Mouse (Mus musculus): ENCODE measurements around the gene Gm10073. TPM values are rescaled to one million over a fixed set of nuclear protein-coding genes. Genes with fewer than 3 reads are reported as not detected.
A peak's percentile ranks its signal among the peaks of the same experiment; 100 is the strongest.
"Not testable (repeated sequence)": the region's sequence is repeated elsewhere in the genome, so short reads cannot be mapped to it uniquely, and the experiment has no call there.

Gm10073 gene
- polyA plus RNA-seq, 1 experiment, result not detected

DNA sequence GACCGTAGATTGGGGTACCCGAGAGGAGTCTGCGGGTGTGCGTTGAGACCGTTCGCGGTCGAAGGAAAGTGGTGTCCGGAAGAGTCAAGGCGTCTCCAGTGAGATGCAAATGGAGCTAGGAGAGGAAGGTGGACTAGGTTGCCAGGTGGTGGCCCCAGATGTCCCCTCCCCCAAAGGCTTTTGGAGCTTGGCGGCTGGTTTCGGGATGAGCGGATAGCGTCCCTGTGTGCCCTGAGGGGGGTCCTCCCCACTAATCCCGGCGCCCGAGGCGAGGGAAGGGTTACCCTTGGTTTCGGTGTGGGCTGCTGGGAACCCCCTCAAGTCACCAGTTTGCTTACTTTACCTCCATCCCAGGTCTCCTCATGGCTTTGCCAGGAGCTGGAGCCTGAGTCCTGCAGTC lies 30.7 kb upstream of the Gm10073 start:
- Histone ChIP-seq H3K4me1 (ENCODE audit: control insufficient read depth, insufficient read depth, low read length) (peaks cover 12% of the 10 kb centered on the region), H3K4me3 (ENCODE audit: insufficient read depth, low read depth, low read length) (peak overlapping the region; percentile 40; the same call in 1 of the 2 replicates), H3K27ac (ENCODE audit: insufficient read depth, low read depth, low read length) (no peak overlapping the region)
- WGBS, result 3% methylated on average over 19 of the region's 19 CpGs
- TF ChIP-seq POLR2A (IDR thresholded peaks at IDR 0.05; ENCODE audit: insufficient read depth, low read depth, low read length), result no peak

DNA sequence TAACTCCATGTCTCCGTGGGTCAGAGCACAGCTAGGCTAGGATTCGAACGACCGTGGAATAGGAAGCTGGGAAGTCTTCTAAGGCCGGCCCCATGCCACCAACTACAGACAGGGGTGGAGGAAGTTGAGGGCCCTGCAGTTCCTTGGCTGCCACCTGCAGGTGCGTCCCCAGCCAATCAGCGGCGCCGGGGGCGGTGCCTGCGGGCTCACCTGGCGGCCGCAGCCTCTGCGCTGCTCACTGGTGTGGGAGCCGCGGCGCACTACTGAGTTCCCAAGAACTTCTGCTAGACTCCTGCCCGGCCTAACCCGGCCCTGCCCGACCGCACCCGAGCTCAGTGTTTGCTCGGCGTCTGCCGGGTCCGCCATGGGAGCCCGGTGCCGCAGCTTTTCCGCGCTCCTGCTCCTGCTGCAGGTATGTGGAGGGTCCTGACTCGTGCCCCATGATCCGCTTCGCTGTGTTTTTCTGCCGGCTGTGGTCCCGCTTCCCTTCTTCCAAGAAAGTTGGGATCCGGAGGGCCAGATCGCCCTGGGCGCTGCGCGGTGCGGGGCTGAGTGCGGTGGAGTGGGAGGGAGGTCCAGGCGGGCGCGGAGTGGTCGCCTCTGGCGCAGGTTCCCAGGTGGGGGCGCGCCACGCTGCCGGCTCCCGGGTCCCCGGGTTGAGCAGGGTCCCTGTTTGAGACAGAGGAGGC lies 30.0 kb upstream of the Gm10073 start, which contains the start of gene Cdh1:
Gene Cdh1, plus strand, starts transcription at position 221 of the 689 bp plus-strand sequence.
- H3K4me1 ChIP-seq (ENCODE audit: control insufficient read depth, insufficient read depth, low read length), result peaks cover 12% of the 10 kb centered on the region
- H3K4me3 ChIP-seq (ENCODE audit: insufficient read depth, low read depth, low read length), result peak within 1 kb of the TSS; percentile 40
- H3K27ac ChIP-seq (ENCODE audit: insufficient read depth, low read depth, low read length), result no peak within 1 kb of the TSS
- no peak for TF ChIP-seq POLR2A (IDR thresholded peaks at IDR 0.05; ENCODE audit: insufficient read depth, low read depth, low read length)
- TF ChIP-seq CTCF (IDR thresholded peaks at IDR 0.05; ENCODE audit: insufficient read depth, low read depth, low read length), result no peak
- 2% methylated on average over 53 of the region's 53 CpGs for WGBS

DNA sequence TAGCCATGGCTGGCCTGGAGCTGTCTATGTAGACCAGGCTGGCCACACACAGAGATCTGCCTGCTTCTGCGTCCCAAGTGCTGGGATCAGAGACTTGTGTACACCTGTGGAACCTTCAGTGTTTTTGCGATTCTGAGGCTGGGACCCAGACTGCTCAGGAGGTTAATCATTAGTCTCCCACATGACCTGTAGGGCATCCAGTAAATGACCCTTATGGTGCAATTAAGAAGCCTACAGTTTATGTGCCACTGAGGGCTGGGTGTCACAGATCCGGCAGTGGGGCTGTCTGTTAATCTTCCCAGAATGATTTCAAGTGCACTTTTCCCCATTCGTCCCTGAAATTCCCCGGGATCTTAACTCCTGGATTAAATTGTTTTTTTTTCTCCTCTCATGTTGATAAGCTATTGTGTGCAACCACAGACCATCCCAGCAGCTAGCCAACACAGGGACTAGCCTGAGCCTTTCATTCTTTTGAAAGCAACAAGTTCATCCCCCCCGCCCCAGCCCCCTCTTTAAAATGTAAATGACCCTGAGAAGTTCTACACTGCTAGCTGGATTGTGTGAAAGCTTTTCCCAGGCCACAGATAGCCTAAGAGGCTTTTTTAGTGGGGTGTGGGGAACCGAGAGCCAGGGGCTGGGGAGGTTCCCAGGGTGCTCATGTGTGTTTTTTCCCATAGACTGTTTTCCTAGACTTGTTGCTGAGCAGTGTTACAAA lies 26.2 kb upstream of the Gm10073 start:
- WGBS, result 57% methylated on average over 7 of the region's 7 CpGs
- TF ChIP-seq CTCF (IDR thresholded peaks at IDR 0.05; ENCODE audit: insufficient read depth, low read depth, low read length) (no peak), POLR2A (IDR thresholded peaks at IDR 0.05; ENCODE audit: insufficient read depth, low read depth, low read length) (no peak)
- peaks cover 12% of the 10 kb centered on the region for H3K4me1 ChIP-seq (ENCODE audit: control insufficient read depth, insufficient read depth, low read length)
- no peak overlapping the region for H3K4me3 ChIP-seq (ENCODE audit: insufficient read depth, low read depth, low read length)
- no peak overlapping the region for H3K27ac ChIP-seq (ENCODE audit: insufficient read depth, low read depth, low read length)

DNA sequence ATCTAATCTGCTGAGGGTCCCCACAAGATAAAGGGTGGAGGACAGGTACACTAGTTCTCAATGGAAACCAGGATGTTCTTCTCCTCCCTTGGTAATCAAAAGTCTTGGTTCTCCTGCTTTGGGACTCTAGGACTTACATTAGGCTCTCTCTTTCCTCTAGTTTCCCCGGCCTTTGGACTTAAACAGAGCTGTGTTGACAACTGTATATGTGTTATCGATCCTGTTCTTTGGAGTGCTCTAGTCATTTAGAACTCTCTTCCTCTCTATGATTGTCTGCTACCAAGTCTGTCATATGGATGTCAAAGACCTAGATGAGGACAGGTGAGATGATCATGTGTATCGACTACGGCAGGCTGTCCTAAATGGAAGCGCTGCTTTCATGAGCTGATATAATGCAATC lies 23.8 kb upstream of the Gm10073 start:
- TF ChIP-seq CTCF (IDR thresholded peaks at IDR 0.05; ENCODE audit: insufficient read depth, low read depth, low read length) (no peak), POLR2A (IDR thresholded peaks at IDR 0.05; ENCODE audit: insufficient read depth, low read depth, low read length) (no peak)
- H3K4me1 ChIP-seq (ENCODE audit: control insufficient read depth, insufficient read depth, low read length), result no peaks in the 10 kb centered on the region
- WGBS, result 96% methylated on average over 5 of the region's 5 CpGs
- no peak overlapping the region for H3K27ac ChIP-seq (ENCODE audit: insufficient read depth, low read depth, low read length)
- H3K4me3 ChIP-seq (ENCODE audit: insufficient read depth, low read depth, low read length), result no peak overlapping the region

DNA sequence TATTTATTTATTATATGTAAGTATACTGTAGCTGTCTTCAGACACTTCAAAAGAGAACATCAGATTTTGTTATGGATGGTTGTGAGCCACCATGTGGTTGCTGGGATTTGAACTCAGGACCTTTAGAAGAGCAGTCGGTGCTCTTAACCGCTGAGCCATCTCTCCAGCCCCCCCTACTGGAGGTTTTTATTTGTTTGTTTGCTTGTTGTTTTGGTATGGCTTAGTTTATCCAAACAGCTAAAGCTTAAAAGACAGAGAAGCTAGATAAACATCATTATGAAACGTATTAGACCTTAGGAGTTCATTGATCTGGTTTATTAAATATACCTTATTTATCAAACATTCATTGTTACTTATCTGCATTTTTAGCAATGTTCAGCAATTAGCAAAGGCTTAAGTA lies 22.4 kb upstream of the Gm10073 start:
- H3K4me1 ChIP-seq (ENCODE audit: control insufficient read depth, insufficient read depth, low read length); H3K27ac ChIP-seq (ENCODE audit: insufficient read depth, low read depth, low read length); H3K4me3 ChIP-seq (ENCODE audit: insufficient read depth, low read depth, low read length): not testable (repeated sequence)
- 96% methylated on average over 3 of the region's 3 CpGs for WGBS

DNA sequence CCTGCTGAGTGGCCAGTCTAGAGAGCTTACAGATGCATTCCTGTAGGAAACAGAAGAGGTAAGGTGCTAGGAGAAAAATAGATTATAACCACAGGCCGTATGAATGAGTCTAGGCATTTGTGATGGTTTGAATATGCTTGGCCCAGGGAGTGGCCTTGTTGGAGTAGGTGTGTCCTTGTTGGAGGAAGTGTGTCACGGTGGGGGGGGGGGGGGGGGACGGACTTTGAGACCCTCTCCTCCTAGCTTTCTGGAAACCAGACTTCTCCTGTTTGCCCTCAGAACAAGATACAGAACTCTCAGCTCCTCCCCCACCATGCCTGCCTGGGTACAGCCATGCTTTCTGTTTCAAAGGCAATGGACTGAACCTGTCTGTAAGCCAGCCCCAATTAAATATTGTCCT lies 19.2 kb upstream of the Gm10073 start:
- 78% methylated on average over 2 of the region's 3 CpGs for WGBS
- TF ChIP-seq POLR2A (IDR thresholded peaks at IDR 0.05; ENCODE audit: insufficient read depth, low read depth, low read length) (no peak), CTCF (IDR thresholded peaks at IDR 0.05; ENCODE audit: insufficient read depth, low read depth, low read length) (no peak)
- H3K4me3 ChIP-seq (ENCODE audit: insufficient read depth, low read depth, low read length), result no peak overlapping the region
- H3K27ac ChIP-seq (ENCODE audit: insufficient read depth, low read depth, low read length), result no peak overlapping the region
- H3K4me1 ChIP-seq (ENCODE audit: control insufficient read depth, insufficient read depth, low read length), result no peaks in the 10 kb centered on the region

DNA sequence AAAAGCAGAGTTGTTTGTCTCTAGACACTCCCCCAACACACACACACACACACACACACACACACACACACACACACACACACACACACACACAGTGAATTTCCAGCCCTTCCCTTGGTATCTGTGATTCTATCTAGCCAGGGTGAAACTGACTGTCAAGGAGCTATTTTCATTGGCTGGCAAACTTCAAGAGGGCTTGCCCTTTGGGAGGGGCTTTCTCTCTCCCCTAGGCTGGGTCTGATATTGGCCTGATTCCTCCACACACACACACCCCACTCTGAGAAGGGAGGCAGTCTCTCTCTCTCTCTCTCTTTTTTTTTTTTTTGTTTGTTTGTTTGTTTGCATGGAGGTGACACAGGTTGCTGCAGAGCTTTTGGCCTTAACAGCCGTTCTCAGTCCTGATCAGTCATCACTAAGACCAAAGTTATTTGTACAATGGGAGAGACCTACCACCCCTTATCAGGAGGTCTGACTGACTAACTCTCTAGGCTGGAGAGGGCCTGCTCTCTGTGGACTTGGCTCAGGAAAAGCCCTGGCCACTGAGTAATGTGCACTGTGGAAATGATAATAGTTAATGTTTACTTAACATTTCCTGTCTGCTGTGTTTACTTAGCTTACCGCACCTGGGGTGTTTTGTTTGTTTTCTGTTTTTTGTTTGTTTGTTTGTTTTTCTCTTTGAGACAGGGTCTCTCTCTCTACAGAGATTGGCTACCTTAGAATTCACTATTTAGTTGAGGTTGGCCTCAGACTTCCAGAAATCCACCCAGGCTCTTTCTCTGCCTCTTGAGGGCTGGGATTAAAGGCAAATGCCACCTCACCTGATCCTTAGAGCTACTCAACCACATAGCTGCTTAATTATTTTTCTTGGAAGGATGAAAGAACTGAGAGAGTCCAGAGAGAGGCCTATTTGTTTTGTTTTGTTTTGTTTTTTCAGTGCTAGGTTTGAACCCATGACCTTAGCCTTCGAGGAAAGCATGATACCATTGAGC lies 15.5 kb upstream of the Gm10073 start:
- no peak overlapping the region for H3K27ac ChIP-seq (ENCODE audit: insufficient read depth, low read depth, low read length)
- no peaks in the 10 kb centered on the region for H3K4me1 ChIP-seq (ENCODE audit: control insufficient read depth, insufficient read depth, low read length)
- no peak overlapping the region for H3K4me3 ChIP-seq (ENCODE audit: insufficient read depth, low read depth, low read length)
- TF ChIP-seq CTCF (IDR thresholded peaks at IDR 0.05; ENCODE audit: insufficient read depth, low read depth, low read length), result no peak
- TF ChIP-seq POLR2A (IDR thresholded peaks at IDR 0.05; ENCODE audit: insufficient read depth, low read depth, low read length), result no peak
- 69% methylated on average over 3 of the region's 3 CpGs for WGBS

DNA sequence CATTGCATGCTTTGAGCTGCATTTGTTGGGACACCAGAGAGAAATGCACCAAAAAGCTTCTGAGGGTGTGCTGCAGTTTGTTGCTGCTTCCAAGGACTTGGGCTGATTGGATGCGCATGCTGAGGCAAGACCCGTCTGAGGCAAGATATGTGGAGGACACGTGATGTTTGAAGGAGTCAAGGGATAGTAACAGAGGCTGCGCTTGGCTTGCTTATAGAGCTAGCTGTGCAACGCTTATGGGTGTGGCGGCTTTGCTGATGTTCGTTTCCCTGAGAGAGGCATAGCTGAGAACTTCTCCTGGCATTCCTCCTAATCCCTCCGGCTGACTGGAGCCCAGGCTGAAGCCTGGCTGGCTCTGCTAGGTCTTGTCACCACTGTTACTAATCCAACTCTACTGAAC lies 13.6 kb upstream of the Gm10073 start:
- H3K4me1 ChIP-seq (ENCODE audit: control insufficient read depth, insufficient read depth, low read length), result no peaks in the 10 kb centered on the region
- WGBS, result 80% methylated on average over 8 of the region's 8 CpGs
- no peak for TF ChIP-seq POLR2A (IDR thresholded peaks at IDR 0.05; ENCODE audit: insufficient read depth, low read depth, low read length)
- no peak for TF ChIP-seq CTCF (IDR thresholded peaks at IDR 0.05; ENCODE audit: insufficient read depth, low read depth, low read length)
- H3K27ac ChIP-seq (ENCODE audit: insufficient read depth, low read depth, low read length), result no peak overlapping the region
- H3K4me3 ChIP-seq (ENCODE audit: insufficient read depth, low read depth, low read length), result no peak overlapping the region

DNA sequence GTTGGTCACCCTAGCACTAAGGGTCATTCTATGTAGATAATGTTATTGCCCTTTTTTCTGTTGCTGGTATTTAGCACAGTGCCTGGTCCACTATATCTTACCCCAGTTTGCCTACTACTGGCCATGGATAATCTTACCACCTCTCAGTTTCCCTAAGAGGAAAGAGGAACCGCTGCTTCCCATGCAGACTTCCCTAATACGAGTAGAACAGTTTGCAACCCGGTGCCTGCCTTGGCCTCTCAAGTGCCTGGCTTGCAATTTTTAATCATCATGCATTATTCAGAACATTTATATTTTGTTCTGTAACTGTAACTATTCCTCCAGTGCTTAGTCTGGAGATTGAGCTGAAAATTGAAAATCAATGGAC lies 12.4 kb upstream of the Gm10073 start:
- no peak for TF ChIP-seq POLR2A (IDR thresholded peaks at IDR 0.05; ENCODE audit: insufficient read depth, low read depth, low read length)
- no peak for TF ChIP-seq CTCF (IDR thresholded peaks at IDR 0.05; ENCODE audit: insufficient read depth, low read depth, low read length)
- no peak overlapping the region for H3K4me3 ChIP-seq (ENCODE audit: insufficient read depth, low read depth, low read length)
- no peak overlapping the region for H3K27ac ChIP-seq (ENCODE audit: insufficient read depth, low read depth, low read length)
- WGBS, result 95% methylated on average over 3 of the region's 3 CpGs
- no peaks in the 10 kb centered on the region for H3K4me1 ChIP-seq (ENCODE audit: control insufficient read depth, insufficient read depth, low read length)

Data from olfactory bulb, adult 2 months (tissue).